Mouse (Mus musculus): Measurements from ENCODE around the gene Mfsd11.

DNA sequence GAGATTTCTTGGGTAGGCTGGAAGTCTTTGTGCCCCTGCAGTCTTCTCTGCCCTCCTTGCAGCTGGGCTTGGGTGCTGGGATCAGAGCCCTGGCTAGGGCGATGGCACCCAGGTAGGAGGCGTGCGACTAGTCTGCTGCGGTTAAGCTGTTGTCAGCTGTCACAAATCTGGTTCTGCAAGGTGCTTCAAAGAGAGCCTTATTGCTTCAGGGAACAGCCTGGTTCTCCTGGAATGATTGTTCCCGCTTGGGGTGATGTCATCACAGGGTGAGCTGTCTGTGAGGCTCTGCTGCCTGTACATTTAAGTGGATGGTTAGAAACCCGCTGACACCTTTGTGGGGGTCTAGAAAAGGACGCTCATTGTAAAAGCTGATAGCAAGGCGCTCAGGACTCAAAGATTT is 17.0 kb downstream of the Mfsd11 start:
- TF ChIP-seq POLR2A (IDR thresholded peaks at IDR 0.05; ENCODE audit: extremely low read depth, insufficient read depth, low read length) (no peak), CTCF (IDR thresholded peaks at IDR 0.05; ENCODE audit: extremely low read depth, insufficient read depth, low read length) (no peak)

Data from cortical plate, adult 2 months (tissue).